Mouse (Mus musculus): Measurements from ENCODE around the gene Tph1.
"Not testable (repeated sequence)": the region's sequence is repeated elsewhere in the genome, so short reads cannot be mapped to it uniquely, and the experiment has no call there.

The Tph1 gene

GRCm38 (mm10) chr7:46650231-46650630 is 22.1 kb downstream of the Tph1 start:
- DNase-seq (ENCODE audit: low read depth in 1 of 2, low spot score in 2 of 2): not testable (repeated sequence)

GRCm38 (mm10) chr7:46648431-46649140 is 23.8 kb downstream of the Tph1 start:
- no peak for DNase-seq (ENCODE audit: low read depth in 1 of 2, low spot score in 2 of 2)

GRCm38 (mm10) chr7:46643172-46643571 is 29.2 kb downstream of the Tph1 start:
- DNase-seq (ENCODE audit: low read depth in 1 of 2, low spot score in 2 of 2): no peak

GRCm38 (mm10) chr7:46640062-46640461 is 32.3 kb downstream of the Tph1 start:
- DNase-seq (ENCODE audit: low read depth in 1 of 2, low spot score in 2 of 2): no peak

GRCm38 (mm10) chr7:46639692-46640031 is 32.7 kb downstream of the Tph1 start, which contains the start of gene Sergef:
Gene Sergef, minus strand, starts transcription at chr7:46639807.
- DNase-seq (ENCODE audit: low read depth in 1 of 2, low spot score in 2 of 2): peak; percentile 51 to 67

- DNase-seq (ENCODE audit: low read depth in 1 of 2, low spot score in 2 of 2): no peak
Measured at GRCm38 (mm10) chr7:46638889-46639691, 33.2 kb downstream of the Tph1 start.

GRCm38 (mm10) chr7:46628375-46628975 is 43.9 kb downstream of the Tph1 start:
- no peak for DNase-seq (ENCODE audit: low read depth in 1 of 2, low spot score in 2 of 2)

- no peak for DNase-seq (ENCODE audit: low read depth in 1 of 2, low spot score in 2 of 2)
Measured at GRCm38 (mm10) chr7:46623979-46624378, 48.4 kb downstream of the Tph1 start.

- no peak for DNase-seq (ENCODE audit: low read depth in 1 of 2, low spot score in 2 of 2)
Measured at GRCm38 (mm10) chr7:46618416-46619110, 53.8 kb downstream of the Tph1 start.

- no peak for DNase-seq (ENCODE audit: low read depth in 1 of 2, low spot score in 2 of 2)
Measured at GRCm38 (mm10) chr7:46616429-46617005, 55.8 kb downstream of the Tph1 start.

GRCm38 (mm10) chr7:46615256-46615977 is 56.9 kb downstream of the Tph1 start:
- peak; percentile 54 to 61 for DNase-seq (ENCODE audit: low read depth in 1 of 2, low spot score in 2 of 2)

GRCm38 (mm10) chr7:46614263-46614662 is 58.1 kb downstream of the Tph1 start:
- DNase-seq (ENCODE audit: low read depth in 1 of 2, low spot score in 2 of 2): no peak

GRCm38 (mm10) chr7:46613091-46613490 is 59.2 kb downstream of the Tph1 start:
- DNase-seq (ENCODE audit: low read depth in 1 of 2, low spot score in 2 of 2): no peak

GRCm38 (mm10) chr7:46612421-46612937 is 59.9 kb downstream of the Tph1 start:
- no peak for DNase-seq (ENCODE audit: low read depth in 1 of 2, low spot score in 2 of 2)

GRCm38 (mm10) chr7:46611970-46612369 is 60.4 kb downstream of the Tph1 start:
- no peak for DNase-seq (ENCODE audit: low read depth in 1 of 2, low spot score in 2 of 2)

GRCm38 (mm10) chr7:46609317-46609716 is 63.0 kb downstream of the Tph1 start:
- no peak for DNase-seq (ENCODE audit: low read depth in 1 of 2, low spot score in 2 of 2)

GRCm38 (mm10) chr7:46607428-46608055 is 64.8 kb downstream of the Tph1 start:
- peak in 1 of 2 experiments; percentile 12 for DNase-seq (ENCODE audit: low read depth in 1 of 2, low spot score in 2 of 2)

GRCm38 (mm10) chr7:46607031-46607426 is 65.3 kb downstream of the Tph1 start:
- no peak for DNase-seq (ENCODE audit: low read depth in 1 of 2, low spot score in 2 of 2)

- peak; percentile 4 to 35 for DNase-seq (ENCODE audit: low read depth in 1 of 2, low spot score in 2 of 2)
Measured at GRCm38 (mm10) chr7:46606391-46607030, 65.8 kb downstream of the Tph1 start.
